ENCODE assay signal across 9 mouse cellular contexts in genomic region chr11:97796910-97797309, GRCm38 (mm10). TPM values are rescaled to one million over a fixed set of nuclear protein-coding genes. Genes with fewer than 3 reads are reported as not detected.
DNase-seq lines count a peak whose midpoint lies in the region; ATAC-seq and TF ChIP-seq lines count a peak whose summit lies in the region.
"Had no signal": no experiment of that assay in that cellular context is flagged by ENCODE, and none has a peak within 500 bp of the region (broad histone marks: within the 10 kb centered on the region; RNA-seq: fewer than 3 reads in every experiment).

No protein-coding gene starts in this region.

- no peak overlapping the region for H3K4me3 ChIP-seq in heart, adult 2 months
- no peak overlapping the region for H3K4me3 ChIP-seq in neural tube, embryonic 15.5 days (replicated peaks)

- H3K9ac ChIP-seq in heart, adult 2 months (ENCODE audit: low read depth, low read length), result no peak overlapping the region
- no peak overlapping the region for H3K9ac ChIP-seq in neural tube, embryonic 15.5 days (replicated peaks)

- 10% methylated on average over 6 of the region's 6 CpGs for WGBS in heart, adult 2 months
- WGBS in neural tube, embryonic 15.5 days, result 3% methylated on average over 6 of the region's 6 CpGs

- no peaks in the 10 kb centered on the region for H3K27me3 ChIP-seq in heart, adult 2 months (ENCODE audit: control insufficient read depth, insufficient read depth, low read length)
- no peaks in the 10 kb centered on the region for H3K27me3 ChIP-seq in neural tube, embryonic 15.5 days (replicated peaks)

- peak; percentile 68 to 84 for DNase-seq in heart, adult 2 months
- DNase-seq in heart, adult 11 months, result no peak
- DNase-seq in CD8-positive naive resting alpha-beta T cell, adult 2 months (ENCODE audit: low read depth in 2 of 2, low spot score in 2 of 2), result peak; percentile 72 to 74
- peak; percentile 84 for DNase-seq in brain, adult 2 months (ENCODE audit: low read depth, low spot score)
- DNase-seq in gastrocnemius, postnatal 10 days, result peak; percentile 57
- peak; percentile 81 to 89 for DNase-seq in left cerebral cortex, postnatal 25 days (ENCODE audit: low spot score in 2 of 2)
- peak; percentile 79 for DNase-seq in yolk sac, embryonic 10.5 days (ENCODE audit: low spot score)

- no peak for TF ChIP-seq EP300 in heart, adult 2 months (IDR thresholded peaks at IDR 0.05; ENCODE audit: insufficient read depth, low read depth, low read length)

- H3K9me3 ChIP-seq in neural tube, embryonic 15.5 days (replicated peaks), result no peaks in the 10 kb centered on the region

- H3K36me3 ChIP-seq in heart, adult 2 months (ENCODE audit: control insufficient read depth, insufficient read depth, low read length), result no peaks in the 10 kb centered on the region
- H3K36me3 ChIP-seq in neural tube, embryonic 15.5 days, result no peaks in the 10 kb centered on the region

- TF ChIP-seq CTCF in heart, adult 2 months (IDR thresholded peaks at IDR 0.05), result peak; percentile 69

- intact Hi-C loops in heart, adult 2 months (cut with DNase I), result no loop called here
- intact Hi-C loops in left cerebral cortex, postnatal 25 days (cut with DNase I), result no loop called here

- no peak for ATAC-seq in neural tube, embryonic 15.5 days (ENCODE audit: low FRiP score)

- no peak overlapping the region for H3K27ac ChIP-seq in heart, adult 2 months
- H3K27ac ChIP-seq in neural tube, embryonic 15.5 days (replicated peaks), result no peak overlapping the region

- H3K79me2 ChIP-seq in heart, adult 2 months (replicated peaks; ENCODE audit: control insufficient read depth, insufficient read depth, low read length), result no peaks in the 10 kb centered on the region

- TF ChIP-seq POLR2A in heart, adult 2 months (IDR thresholded peaks at IDR 0.05; ENCODE audit: insufficient read depth, low read depth, low read length), result no peak

- peaks cover 7% of the 10 kb centered on the region for H3K4me1 ChIP-seq in heart, adult 2 months (ENCODE audit: control insufficient read depth, insufficient read depth, low read length)
- H3K4me1 ChIP-seq in neural tube, embryonic 15.5 days, result peaks cover 25% of the 10 kb centered on the region

- peak overlapping the region; percentile 23; the same call in 1 of the 2 replicates for H3K4me2 ChIP-seq in neural tube, embryonic 15.5 days

RNA-seq across cellular contexts. Expression of gene Lasp1, which starts 1.9 kb away (rescaled TPM):
- total RNA-seq in heart, adult 2 months (2021), result 10 to 100 TPM; 28.2 to 31.6 TPM
- polyA plus RNA-seq in heart, adult 2 months (2012; rRNA removed), result 31.1 and 38.5 TPM in 2 replicates
- 10 to 100 TPM; 46.3 to 68.4 TPM for total RNA-seq in gastrocnemius, postnatal 10 days (2021)
- total RNA-seq in left cerebral cortex, postnatal 25 days (2021), result 100 to 1,000 TPM; 192 to 202 TPM
- polyA plus RNA-seq in neural tube, embryonic 15.5 days (2015; fragmentation: Nextera tagmentation; extraction: Ambion mirVana), result 136 and 143 TPM in 2 replicates

RNA-seq across cellular contexts. Expression of gene Rpl23, which starts 14.7 kb away (rescaled TPM):
- total RNA-seq in heart, adult 2 months (2021), result 100 to 1,000 TPM; 509 to 574 TPM
- polyA plus RNA-seq in heart, adult 2 months (2012; rRNA removed), result 103 and 140 TPM in 2 replicates
- total RNA-seq in gastrocnemius, postnatal 10 days (2021), result 100 to 1,000 TPM; 793 to 832 TPM
- 100 to 1,000 TPM; 340 to 351 TPM for total RNA-seq in left cerebral cortex, postnatal 25 days (2021)
- 314 and 372 TPM in 2 replicates for polyA plus RNA-seq in neural tube, embryonic 15.5 days (2015; fragmentation: Nextera tagmentation; extraction: Ambion mirVana)

RNA-seq across cellular contexts. Expression of gene 1700001P01Rik, which starts 21.2 kb away (rescaled TPM):
- not detected for total RNA-seq in heart, adult 2 months (2021)
- polyA plus RNA-seq in heart, adult 2 months (2012; rRNA removed), result 0.20 TPM in 1 of 2 replicates, not detected in the other
- not detected for total RNA-seq in gastrocnemius, postnatal 10 days (2021)
- total RNA-seq in left cerebral cortex, postnatal 25 days (2021), result under 1 TPM; 0.62 to 0.78 TPM
- 0.63 and 0.88 TPM in 2 replicates for polyA plus RNA-seq in neural tube, embryonic 15.5 days (2015; fragmentation: Nextera tagmentation; extraction: Ambion mirVana)
- polyA plus RNA-seq: stomach, embryonic 16.5 days had no signal

RNA-seq across cellular contexts. Expression of gene Cwc25, which starts 30.6 kb away (rescaled TPM):
- total RNA-seq in heart, adult 2 months (2021), result 1 to 10 TPM; 7.6 to 7.9 TPM
- polyA plus RNA-seq in heart, adult 2 months (2012; rRNA removed), result 6.0 and 8.7 TPM in 2 replicates
- total RNA-seq in gastrocnemius, postnatal 10 days (2021), result 1 to 10 TPM; 8.4 to 9.7 TPM
- 10 to 100 TPM; 18.7 to 20.2 TPM for total RNA-seq in left cerebral cortex, postnatal 25 days (2021)
- polyA plus RNA-seq in neural tube, embryonic 15.5 days (2015; fragmentation: Nextera tagmentation; extraction: Ambion mirVana), result 16.2 and 16.4 TPM in 2 replicates

RNA-seq across cellular contexts. Expression of gene B230217C12Rik, which starts 43.7 kb away (rescaled TPM):
- total RNA-seq in heart, adult 2 months (2021), result 1 to 10 TPM in 1 of 2 experiments, under 1 TPM in 1; 0.64 to 1.6 TPM
- 2.3 and 2.7 TPM in 2 replicates for polyA plus RNA-seq in heart, adult 2 months (2012; rRNA removed)
- 1 to 10 TPM in 1 of 2 experiments, under 1 TPM in 1; 0.95 to 1.1 TPM for total RNA-seq in gastrocnemius, postnatal 10 days (2021)
- total RNA-seq in left cerebral cortex, postnatal 25 days (2021), result 10 to 100 TPM; 75.4 to 75.9 TPM
- 41.8 and 47.2 TPM in 2 replicates for polyA plus RNA-seq in neural tube, embryonic 15.5 days (2015; fragmentation: Nextera tagmentation; extraction: Ambion mirVana)
